Mouse (Mus musculus) common myeloid progenitor, adult 5-6 weeks (primary cell): Measurements from ENCODE around the gene Ppp3r1. TPM values are rescaled to one million over a fixed set of nuclear protein-coding genes. Genes with fewer than 3 reads are reported as not detected.
"Not testable (repeated sequence)": the region's sequence is repeated elsewhere in the genome, so short reads cannot be mapped to it uniquely, and the experiment has no call there.

Experiments
- ATAC-seq: replicated peaks from 2 replicates; pipeline ENCODE4 v1.8.0; 2016; ENCODE audit warnings: low read depth, mild to moderate bottlenecking, moderate TSS enrichment, inconsistent platforms; ENCODE audit not compliant: poor library complexity, severe bottlenecking
- total RNA-seq: library from RNA; stranded (forward); fragments of 200-1000, 187-1606 nt; gene quantifications from 2 replicates; pipeline ENCODE4 v1.2.3, GENCODE M21; 2017

Gene Ppp3r1
- total RNA-seq, 1 experiment from 2014 or later: 81.1 TPM

DNA sequence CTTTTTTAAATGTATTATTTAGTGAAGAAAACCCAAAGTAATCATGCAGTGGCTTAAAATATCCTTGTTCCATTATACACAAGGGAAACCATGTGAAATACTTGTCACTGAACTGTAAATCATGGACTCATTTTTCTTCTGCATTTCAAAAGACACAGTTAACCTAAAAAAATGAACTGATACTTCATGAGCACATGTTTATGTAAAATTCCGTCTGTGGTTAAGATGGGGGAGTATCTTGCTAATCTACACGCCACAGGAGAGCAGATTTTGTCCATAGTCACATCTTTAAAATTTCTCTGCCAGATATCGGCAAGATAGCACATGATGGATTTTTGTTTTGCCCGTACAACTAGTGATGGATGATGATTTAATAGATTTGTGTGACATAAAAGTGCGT is 40.1 kb downstream of the Ppp3r1 start:
- no peak for ATAC-seq

DNA sequence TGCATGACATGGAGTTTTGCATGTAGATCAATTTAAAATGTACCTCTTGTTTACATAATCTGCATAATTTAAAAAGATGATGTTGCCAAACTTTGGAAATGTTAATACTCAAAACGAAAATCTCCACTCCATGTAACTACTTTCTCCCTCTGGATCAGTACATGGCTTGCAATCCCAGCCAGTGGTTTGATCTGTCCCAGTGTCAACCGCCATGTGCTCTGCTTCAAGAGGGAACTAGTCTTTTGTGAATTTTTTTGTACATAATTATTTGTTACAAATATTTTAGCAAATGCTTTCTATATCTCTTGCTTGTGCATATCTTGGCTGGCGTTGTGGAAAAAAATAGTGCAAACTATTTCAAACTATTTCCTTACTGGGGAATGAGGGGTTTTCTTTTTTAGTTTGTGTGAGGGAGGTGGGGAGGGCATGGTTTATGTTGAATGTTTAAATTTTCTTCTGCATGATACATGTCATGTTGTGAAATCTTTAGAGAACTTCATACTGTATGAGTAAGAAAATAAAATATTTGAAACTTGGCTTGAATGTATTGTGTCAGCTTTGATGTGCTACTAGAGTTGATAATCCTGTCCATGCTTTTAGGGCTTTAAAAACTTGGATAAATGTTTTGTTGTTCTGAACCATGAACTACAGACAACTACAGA is 40.9 kb downstream of the Ppp3r1 start:
- ATAC-seq: no peak

DNA sequence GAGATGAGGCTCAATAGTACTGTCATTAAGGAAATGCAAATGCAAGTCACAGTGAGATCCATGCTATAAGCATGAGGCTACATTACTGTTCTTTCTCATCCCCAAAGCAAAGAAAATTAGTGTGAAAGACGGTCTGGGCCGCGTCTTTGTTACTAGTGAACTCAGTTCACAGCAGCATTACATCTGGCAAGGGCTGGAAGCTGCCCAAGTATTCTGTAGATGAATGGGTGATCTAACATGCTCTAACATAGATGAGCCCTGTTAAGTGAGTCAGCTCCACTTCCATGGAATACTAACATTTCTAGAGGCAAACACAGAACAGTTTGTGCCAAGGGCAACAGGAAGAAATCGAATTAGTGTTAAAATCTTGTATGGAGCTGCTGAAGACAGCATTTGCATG is 41.9 kb downstream of the Ppp3r1 start:
- no peak for ATAC-seq

DNA sequence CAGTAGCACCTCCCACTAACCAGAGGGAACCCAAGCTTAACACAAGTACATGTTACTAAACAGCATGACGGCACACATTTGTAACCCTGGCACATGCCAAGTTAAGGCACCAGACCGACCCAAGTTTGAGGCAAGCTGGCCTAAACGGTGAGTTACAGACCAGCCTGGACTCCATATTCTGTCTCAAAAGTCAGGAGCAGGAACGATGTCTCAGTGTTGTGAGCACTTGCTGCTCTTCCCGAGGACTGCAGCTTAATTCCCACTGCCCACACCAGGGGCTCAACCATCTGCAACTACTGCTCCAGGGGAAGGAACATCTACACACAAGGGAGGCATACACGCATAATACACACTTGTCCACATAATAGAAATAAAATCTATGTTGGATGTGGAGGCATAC is 43.4 kb downstream of the Ppp3r1 start:
- ATAC-seq: no peak

DNA sequence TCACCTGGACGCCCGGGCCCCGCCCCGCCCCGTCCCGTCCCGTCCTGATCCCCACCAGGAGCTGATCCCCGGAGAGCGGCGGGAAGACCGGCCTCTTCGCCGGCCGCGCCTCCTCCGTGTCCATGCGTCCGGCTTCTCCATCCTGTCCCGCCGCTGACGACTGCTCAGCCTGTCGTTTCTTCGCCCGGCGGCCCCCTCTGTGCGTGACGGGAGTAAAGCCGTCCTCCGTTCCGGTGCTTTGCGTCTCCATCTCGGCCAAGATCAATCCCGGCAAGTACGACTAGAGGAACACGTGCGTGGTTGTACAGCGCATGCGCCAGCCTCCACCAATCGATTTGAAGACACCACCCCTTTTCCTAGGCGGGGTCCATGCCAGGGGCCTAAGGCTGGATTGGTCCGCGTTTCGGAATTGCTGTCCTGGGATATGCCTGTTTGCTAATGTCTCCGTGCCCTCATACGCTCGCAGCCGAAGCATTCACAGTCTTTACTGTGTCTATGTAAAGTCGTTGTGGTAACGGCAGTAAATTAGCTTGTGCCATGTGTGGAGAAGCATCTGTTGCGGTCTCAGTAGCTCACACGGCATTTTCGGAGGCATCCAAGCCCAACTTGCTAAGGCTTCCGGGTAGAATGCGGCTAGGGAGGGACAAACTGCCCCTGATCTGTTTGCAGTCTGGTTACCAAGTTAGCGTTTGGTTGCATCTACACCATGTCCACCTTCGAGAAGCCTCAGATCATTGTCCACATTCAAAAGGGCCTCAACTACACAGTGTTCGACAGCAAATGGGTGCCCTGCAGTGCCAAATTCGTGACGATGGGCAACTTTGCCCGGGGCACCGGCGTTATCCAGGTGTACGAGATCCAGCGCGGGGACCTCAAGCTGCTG is 52.4 kb downstream of the Ppp3r1 start, which contains the start of gene Pno1:
Gene Pno1, minus strand, starts transcription at position 311 of the 883 bp plus-strand sequence.
- peak; percentile 90 for ATAC-seq

DNA sequence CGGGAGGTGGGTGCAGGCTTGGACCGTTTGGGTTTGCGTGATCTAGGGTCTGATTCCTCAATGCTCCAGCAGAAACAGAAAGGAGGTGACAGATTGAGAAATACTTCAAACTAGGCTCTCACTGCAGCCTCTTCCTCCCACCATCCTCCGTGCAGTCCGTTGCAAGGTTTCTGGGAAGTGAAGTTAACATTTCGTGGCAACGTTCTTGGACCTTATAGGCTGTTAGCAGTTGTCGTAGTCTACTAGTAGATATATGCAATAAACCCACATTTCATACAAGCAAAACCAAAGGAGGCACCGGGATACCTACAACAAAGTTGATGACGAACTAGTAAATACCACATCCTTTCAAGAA is 53.1 kb downstream of the Ppp3r1 start:
- peak; percentile 40 for ATAC-seq

DNA sequence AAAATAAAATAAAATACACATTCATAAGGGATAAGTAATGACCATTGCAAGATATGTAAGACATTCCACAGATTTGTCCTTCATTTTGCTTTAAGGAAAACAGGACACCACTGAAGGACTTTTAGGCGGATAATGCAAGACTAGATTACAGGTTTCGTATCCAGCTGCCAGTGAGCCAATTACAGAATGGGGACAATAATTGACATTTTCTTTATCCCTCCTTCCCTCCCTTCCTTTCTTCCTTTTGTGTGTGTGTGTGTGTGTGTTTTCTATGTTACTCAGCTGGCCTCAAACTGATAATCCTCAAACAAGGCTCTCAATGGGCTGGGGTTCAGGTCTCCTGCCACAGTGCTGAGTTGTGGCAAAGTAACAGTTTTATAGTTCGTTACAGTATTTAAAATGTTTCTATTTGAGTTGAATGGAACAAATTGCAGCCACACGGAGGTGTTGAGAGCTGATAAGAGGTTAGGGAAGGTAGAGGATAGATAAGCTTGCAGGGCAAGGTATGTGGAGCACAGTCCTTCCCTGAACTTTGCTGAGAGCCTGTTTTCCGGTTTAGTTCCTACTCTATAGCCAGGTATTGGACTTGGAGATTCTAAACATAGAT is 53.9 kb downstream of the Ppp3r1 start:
- ATAC-seq: no peak

DNA sequence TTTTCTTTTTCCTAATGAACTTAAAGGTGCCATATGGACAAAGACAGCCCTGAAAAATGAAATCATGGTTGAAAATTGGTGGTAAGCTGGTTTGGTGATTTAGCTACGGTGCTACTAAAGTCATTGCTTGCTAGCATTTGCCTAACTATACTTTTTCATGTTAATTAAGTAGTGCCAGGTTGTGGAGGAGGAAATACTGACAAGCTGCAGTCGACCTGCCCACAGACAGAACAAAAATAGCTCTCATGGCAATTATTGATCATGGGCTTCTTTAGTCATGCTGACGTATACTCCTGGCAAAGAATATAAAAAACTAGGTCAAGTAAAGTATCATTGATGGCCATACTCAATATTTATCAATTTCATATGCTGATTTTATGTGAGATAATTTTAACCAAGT is 56.4 kb downstream of the Ppp3r1 start:
- ATAC-seq: no peak

DNA sequence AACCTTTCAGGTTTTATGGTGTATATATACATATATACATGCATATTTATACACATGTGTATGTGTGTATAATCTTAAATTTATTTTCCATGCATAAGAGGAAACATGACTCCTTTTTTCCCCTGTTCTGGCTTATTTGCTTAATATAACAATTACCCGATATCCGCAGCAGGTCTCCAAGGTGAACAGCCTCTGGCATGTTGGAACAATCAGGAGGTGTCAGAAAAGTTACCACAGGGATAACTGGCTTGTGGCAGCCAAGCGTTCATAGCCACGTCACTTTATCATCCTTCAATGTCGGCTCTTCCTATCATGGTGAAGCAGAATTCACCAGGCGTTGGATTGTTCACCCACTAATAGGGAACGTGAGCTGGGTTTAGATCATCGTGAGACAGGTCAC is 62.1 kb downstream of the Ppp3r1 start:
- ATAC-seq: no peak

DNA sequence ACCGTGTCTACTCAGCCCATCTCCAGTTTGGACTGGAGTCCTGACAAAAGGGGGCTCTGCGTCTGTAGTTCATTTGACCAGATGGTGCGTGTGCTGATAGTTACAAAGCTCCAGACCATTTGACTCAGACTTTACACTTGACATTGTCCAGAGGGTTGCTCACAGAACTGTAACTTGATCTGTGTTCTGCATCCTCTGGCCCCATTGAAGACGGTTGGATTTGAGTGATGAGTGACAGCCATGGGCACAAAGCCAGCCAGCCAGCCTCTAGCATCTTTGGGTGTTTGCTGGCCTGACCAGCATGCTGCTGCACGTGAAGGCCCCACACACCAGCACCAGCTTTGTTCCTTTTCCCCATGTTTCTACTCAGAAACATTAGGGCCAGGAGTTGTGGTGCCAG is 73.7 kb downstream of the Ppp3r1 start:
- ATAC-seq: no peak

DNA sequence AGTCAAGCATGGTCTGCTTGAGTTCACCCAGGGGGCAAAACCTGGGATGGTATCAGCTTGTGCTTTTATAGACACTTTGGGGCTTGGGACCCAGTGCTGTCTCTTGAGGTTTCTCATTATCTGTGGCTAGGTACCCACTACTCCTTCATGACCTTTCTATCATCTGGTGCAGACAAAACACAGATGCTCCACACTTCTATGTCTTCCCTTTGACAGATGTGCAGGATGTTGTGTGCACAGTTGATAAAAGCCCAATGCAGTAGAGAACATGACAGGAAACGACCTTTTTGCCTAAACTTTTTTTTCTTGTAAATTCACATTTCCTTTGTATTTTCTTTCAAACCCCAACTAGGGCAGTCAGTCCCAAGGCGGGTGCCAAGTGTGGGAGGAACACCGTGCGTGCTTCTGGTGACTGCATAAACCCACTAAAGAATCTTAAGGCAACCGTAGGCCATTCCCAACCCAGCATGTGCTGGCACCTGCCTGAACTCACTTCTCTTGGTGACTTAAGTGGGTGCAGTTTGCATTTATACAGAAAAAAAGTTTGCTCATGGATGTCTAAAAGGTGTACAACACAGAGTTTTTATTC is 77.5 kb downstream of the Ppp3r1 start:
- ATAC-seq: peak; percentile 95

DNA sequence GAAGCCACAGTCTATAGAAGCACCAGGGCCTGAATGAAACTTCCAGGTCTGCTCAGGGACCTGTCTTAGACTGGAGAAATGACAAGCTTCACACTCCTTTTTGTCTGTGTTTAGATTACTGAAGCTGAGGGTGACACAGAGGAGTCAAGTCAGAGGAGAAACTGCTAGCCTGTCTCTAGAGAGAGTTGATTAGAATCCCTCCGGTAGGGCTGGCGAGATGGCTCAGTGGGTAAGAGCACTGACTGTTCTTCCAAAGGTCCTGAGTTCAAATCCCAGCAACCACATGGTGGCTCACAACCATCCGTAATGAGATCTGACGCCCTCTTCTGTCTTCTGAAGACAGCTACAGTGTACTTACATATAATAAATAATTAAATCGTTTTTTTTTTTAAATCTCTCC is 79.5 kb downstream of the Ppp3r1 start:
- ATAC-seq: not testable (repeated sequence)

DNA sequence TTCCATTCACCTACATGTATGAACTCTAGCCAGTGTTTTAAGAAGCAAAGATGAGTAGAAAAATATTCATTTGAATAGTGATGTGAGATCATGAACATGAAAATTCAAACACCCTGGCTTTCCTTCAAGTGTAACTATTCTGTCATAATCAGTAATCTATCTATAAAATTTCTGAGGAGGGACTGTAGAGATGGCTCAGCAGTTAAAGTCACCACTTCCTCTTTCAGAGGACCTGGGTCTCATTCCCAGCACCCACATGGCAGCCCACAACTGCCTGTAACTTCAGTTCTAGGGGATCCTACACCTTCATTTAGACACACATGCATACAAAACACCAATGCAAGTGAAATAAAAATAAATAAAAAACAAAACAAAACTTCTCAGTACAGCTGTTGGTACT is 89.7 kb downstream of the Ppp3r1 start:
- ATAC-seq: no peak

Other genes with a start within 250 kb of the Ppp3r1 start
- gene Fbxo48, start 207.9 kb upstream of the Ppp3r1 start, total RNA-seq: 9.1 and 14.3 TPM in 2 replicates
- gene Cnrip1, start 107.7 kb upstream of the Ppp3r1 start, total RNA-seq: 3.8 and 5.7 TPM in 2 replicates
- gene Plek, start 106.9 kb upstream of the Ppp3r1 start, total RNA-seq: 144 and 147 TPM in 2 replicates
- 34.6 and 43.6 TPM in 2 replicates for gene Wdr92, start 22.8 kb downstream of the Ppp3r1 start, total RNA-seq
- 129 and 140 TPM in 2 replicates for gene Pno1, start 52.3 kb downstream of the Ppp3r1 start, total RNA-seq
- 88.5 and 95.0 TPM in 2 replicates for gene C1d, start 98.3 kb downstream of the Ppp3r1 start, total RNA-seq